Mouse (Mus musculus): ENCODE measurements around the gene Olfr155. TPM values are rescaled to one million over a fixed set of nuclear protein-coding genes. Genes with fewer than 3 reads are reported as not detected.

Olfr155 gene
- polyA plus RNA-seq (2012; rRNA removed), result not detected in 2 replicates

DNA sequence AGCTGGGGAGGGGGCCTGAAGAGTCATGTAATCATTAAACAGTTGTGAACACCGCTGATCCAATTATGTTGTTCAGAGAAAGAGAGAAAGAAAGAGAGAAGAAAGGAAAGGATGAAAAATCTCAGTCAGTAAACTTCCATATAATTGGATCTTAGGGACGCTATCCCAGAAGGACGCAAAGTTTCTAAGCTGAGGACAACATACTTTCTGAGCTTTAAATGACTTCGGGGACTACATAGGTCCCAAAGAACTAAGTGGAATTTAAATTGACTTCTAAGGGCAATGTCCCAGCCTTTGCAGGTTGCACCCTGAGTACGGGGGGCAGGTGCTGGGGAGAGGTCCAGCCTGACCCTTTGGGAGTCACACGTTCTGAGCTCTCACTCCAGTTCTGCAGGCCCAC is at the start of gene Olfr155:
Olfr155 (plus strand) TSS at position 301 of the 400 bp plus-strand sequence.
- 91% methylated on average over 6 of the region's 6 CpGs for WGBS
- DNase-seq (ENCODE audit: low read depth, low spot score), result no peak

- WGBS, result 64% methylated on average over 13 of the region's 13 CpGs
- no peak for DNase-seq (ENCODE audit: low read depth, low spot score)
Observed at GRCm38 (mm10) chr4:43822896-43823550, 28.3 kb upstream of the Olfr155 start.

DNA sequence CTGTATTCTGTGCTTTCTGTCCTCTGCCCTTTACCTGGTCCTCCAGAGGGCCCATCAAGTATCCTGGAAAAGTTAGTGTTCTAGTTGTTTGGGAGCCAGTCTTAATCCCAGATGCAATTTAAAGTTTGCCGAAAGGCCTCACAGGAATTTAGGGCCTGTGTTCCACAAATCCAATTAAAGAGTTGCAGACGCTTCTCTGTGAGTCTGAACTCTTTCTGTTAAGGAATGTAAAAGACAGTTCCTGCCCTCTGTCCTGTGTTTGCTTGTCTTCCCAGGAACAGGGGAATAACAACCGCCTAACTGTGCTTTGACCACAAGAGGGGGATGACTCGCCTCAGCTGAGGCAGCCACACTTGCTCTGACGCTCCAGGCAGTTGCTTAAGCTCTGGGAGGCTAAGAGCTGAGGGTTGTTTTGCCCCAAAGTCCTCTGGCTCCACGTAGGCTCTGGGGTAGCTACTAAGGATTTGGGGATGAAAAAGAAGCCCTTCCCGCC is 27.5 kb upstream of the Olfr155 start, which contains the start of gene Olfr156:
Olfr156 (minus strand) TSS at position 51 of the 493 bp plus-strand sequence.
- DNase-seq (ENCODE audit: low read depth, low spot score), result no peak
- WGBS, result 12% methylated on average over 7 of the region's 7 CpGs

- WGBS, result 84% methylated on average over 4 of the region's 4 CpGs
- DNase-seq (ENCODE audit: low read depth, low spot score), result no peak
Observed at GRCm38 (mm10) chr4:43828806-43829205, 22.6 kb upstream of the Olfr155 start.

GRCm38 (mm10) chr4:43832031-43832430 is 19.3 kb upstream of the Olfr155 start:
- no peak for DNase-seq (ENCODE audit: low read depth, low spot score)
- WGBS, result 67% methylated on average over 5 of the region's 5 CpGs

DNA sequence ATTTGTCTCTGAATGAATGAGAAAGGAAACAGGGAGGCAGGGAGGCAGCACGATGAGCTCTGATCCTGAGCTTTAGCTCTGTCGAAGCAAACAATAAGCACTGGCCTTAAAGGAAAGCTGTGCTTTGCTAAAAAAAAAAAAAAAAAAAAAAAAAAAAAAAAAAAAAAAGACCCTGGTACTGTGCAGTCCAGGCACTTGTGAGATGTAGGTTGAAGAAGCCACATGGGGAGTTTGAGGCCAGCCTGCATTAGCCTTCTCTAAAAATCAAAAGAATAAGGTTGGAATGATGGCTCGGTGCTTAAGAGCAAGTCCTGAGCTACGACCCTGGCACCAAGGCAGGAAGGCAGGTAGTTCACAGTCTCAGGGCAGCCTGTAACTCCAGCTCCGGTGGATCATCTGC is 17.6 kb upstream of the Olfr155 start:
- 68% methylated on average over 5 of the region's 5 CpGs for WGBS
- DNase-seq (ENCODE audit: low read depth, low spot score), result no peak

GRCm38 (mm10) chr4:43834749-43835148 is 16.6 kb upstream of the Olfr155 start:
- 48% methylated on average over 4 of the region's 4 CpGs for WGBS
- DNase-seq (ENCODE audit: low read depth, low spot score), result no peak

- WGBS, result 58% methylated on average over 3 of the region's 3 CpGs
- DNase-seq (ENCODE audit: low read depth, low spot score), result no peak
Observed at GRCm38 (mm10) chr4:43838326-43838725, 13.0 kb upstream of the Olfr155 start.

GRCm38 (mm10) chr4:43840101-43840500 is 11.3 kb upstream of the Olfr155 start, which contains the start of gene Olfr157:
Olfr157 (minus strand) TSS chr4:43840201.
- no peak for DNase-seq (ENCODE audit: low read depth, low spot score)
- whole genome bisulfite sequencing, result 46% methylated on average over 1 of the region's 1 CpGs

GRCm38 (mm10) chr4:43854101-43854500 is 2.7 kb downstream of the Olfr155 start:
- WGBS, result 73% methylated on average over 8 of the region's 8 CpGs

DNA sequence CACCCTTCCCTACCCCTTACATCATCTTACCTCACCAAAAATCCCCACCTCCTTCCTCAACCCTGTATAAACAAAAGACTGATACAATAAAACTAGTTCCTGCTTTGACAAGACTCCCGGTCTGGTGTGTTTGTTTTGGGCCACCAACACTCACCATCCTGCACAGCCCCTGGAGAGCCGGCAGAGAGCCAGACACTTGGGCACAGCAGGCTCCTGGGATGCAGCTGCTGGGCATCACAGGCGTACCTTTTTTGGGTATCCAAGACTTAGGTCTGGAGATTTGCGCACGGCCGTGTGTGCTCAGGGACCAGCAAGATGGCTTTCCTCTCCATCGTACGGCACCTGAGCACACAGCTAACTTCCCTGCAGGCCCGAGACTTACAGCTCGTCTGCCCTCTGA is 8.5 kb downstream of the Olfr155 start:
- 49% methylated on average over 10 of the region's 10 CpGs for WGBS
- no peak for DNase-seq (ENCODE audit: low read depth, low spot score)

More at GRCm38 (mm10) chr4:43854101-43854500, 2.7 kb downstream of the Olfr155 start:
- no peak for DNase-seq (ENCODE audit: low read depth, low spot score)

GRCm38 (mm10) chr4:43860744-43861519 is 9.6 kb downstream of the Olfr155 start:
- DNase-seq (ENCODE audit: low read depth, low spot score), result peak; percentile 25

DNA sequence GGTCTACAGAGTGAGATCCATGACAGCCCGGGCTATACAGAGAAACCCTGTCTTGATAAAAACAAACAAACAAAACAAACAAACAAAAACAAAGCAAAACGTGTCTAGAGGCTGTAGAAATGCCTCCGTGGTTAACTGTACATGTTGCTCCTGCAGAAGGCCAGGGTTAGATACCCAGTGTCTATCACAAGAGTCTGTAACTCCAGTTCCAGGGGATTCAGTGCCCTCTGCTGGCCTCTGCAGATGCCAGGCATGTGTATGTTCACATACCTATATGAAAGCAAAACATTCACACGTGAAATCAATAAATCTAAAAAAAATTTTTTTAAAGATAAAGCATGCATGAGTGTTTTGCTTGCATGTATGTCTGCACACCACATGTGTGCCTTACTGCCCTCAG is 11.9 kb downstream of the Olfr155 start:
- no peak for DNase-seq (ENCODE audit: low read depth, low spot score)
- WGBS, result 54% methylated on average over 4 of the region's 4 CpGs

More at GRCm38 (mm10) chr4:43860744-43861519, 9.6 kb downstream of the Olfr155 start:
- 15% methylated on average over 14 of the region's 14 CpGs for WGBS

GRCm38 (mm10) chr4:43869821-43870220 is 18.5 kb downstream of the Olfr155 start:
- no peak for DNase-seq (ENCODE audit: low read depth, low spot score)
- 84% methylated on average over 10 of the region's 10 CpGs for WGBS

DNA sequence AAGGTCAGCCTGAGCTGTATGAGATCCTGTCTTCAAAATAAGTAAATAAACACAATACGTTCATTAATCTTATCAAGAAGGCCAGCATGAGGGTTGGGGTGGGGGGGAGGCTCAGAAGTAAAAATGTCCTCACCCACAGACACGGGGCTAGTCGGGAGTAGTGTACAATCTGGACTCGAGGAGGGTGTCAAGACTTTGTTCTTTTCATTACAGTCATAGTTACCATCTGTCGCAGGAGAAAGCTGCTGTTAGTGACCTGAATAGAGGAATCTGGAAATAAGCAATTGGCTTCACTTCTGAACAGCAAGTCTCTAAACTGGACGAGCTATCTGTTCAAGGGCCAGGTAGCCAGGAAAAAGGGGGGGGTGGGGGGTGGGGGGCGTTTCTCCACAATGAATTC is 23.1 kb downstream of the Olfr155 start:
- WGBS, result 33% methylated on average over 7 of the region's 7 CpGs
- DNase-seq (ENCODE audit: low read depth, low spot score), result no peak

GRCm38 (mm10) chr4:43875160-43875918 is 24.0 kb downstream of the Olfr155 start, which contains the start of gene Reck:
Reck (plus strand) TSS chr4:43875530.
- WGBS, result under 1% methylated on average over 73 of the region's 73 CpGs
- DNase-seq (ENCODE audit: low read depth, low spot score), result no peak

GRCm38 (mm10) chr4:43875919-43876411 is 24.6 kb downstream of the Olfr155 start:
- WGBS, result 1% methylated on average over 20 of the region's 20 CpGs
- no peak for DNase-seq (ENCODE audit: low read depth, low spot score)

- 92% methylated on average over 1 of the region's 1 CpGs for WGBS
- no peak for DNase-seq (ENCODE audit: low read depth, low spot score)
Observed at GRCm38 (mm10) chr4:43877230-43877629, 25.9 kb downstream of the Olfr155 start.

- no peak for DNase-seq (ENCODE audit: low read depth, low spot score)
- 48% methylated on average over 5 of the region's 5 CpGs for WGBS
Observed at GRCm38 (mm10) chr4:43878121-43878776, 26.9 kb downstream of the Olfr155 start.
